Mouse (Mus musculus) liver, adult 2 months (tissue): ENCODE measurements around the gene Dmpk.

Experiments
- CTCF ChIP-seq: fragments of 200-500 bp; IDR thresholded peaks from 2 replicates; pipeline ENCODE4 v1.5.1; 2011; ENCODE audit warnings: low read depth, low read length, control low read depth
- POLR2A ChIP-seq: fragments of 200-500 bp; IDR thresholded peaks from 2 replicates; pipeline ENCODE4 v1.6.1; 2011; ENCODE audit warnings: low read length, control low read depth; ENCODE audit not compliant: insufficient read depth; ENCODE audit errors: extremely low read depth

- no peak for TF ChIP-seq CTCF
- TF ChIP-seq POLR2A, result no peak
Measured at GRCm38 (mm10) chr7:19054777-19055076, 28.9 kb upstream of the Dmpk start.
